Mouse (Mus musculus): ENCODE results near the gene Rpusd2.

Rpusd2 gene

GRCm38 (mm10) chr2:119032191-119032590 is 2.4 kb upstream of the Rpusd2 start:
- DNase-seq (ENCODE audit: low read depth) = no peak

GRCm38 (mm10) chr2:119035397-119035745 is 781 bp downstream of the Rpusd2 start:
- no peak for DNase-seq (ENCODE audit: low read depth)

GRCm38 (mm10) chr2:119040882-119041281 is 6.3 kb downstream of the Rpusd2 start:
- no peak for DNase-seq (ENCODE audit: low read depth)

GRCm38 (mm10) chr2:119045163-119045562 is 10.6 kb downstream of the Rpusd2 start:
- no peak for DNase-seq (ENCODE audit: low read depth)

GRCm38 (mm10) chr2:119046649-119047611 is 12.3 kb downstream of the Rpusd2 start, which contains the start of gene Knl1:
Knl1 (plus strand) TSS chr2:119047119.
- DNase-seq (ENCODE audit: low read depth) = peak; percentile 96

GRCm38 (mm10) chr2:119047849-119048248 is 13.3 kb downstream of the Rpusd2 start:
- no peak for DNase-seq (ENCODE audit: low read depth)

- DNase-seq (ENCODE audit: low read depth) = no peak
Measured at GRCm38 (mm10) chr2:119050132-119050650, 15.6 kb downstream of the Rpusd2 start.

GRCm38 (mm10) chr2:119060139-119060538 is 25.5 kb downstream of the Rpusd2 start:
- no peak for DNase-seq (ENCODE audit: low read depth)

GRCm38 (mm10) chr2:119072397-119072796 is 37.8 kb downstream of the Rpusd2 start:
- no peak for DNase-seq (ENCODE audit: low read depth)

GRCm38 (mm10) chr2:119086156-119086555 is 51.6 kb downstream of the Rpusd2 start:
- DNase-seq (ENCODE audit: low read depth) = no peak

Measured in c-Kit-positive CD71-negative TER-119-negative erythroid progenitor cells, embryonic 14.5 days (primary cell).